Mouse (Mus musculus): Measurements from ENCODE around the gene Ppp4r3a. TPM values are rescaled to one million over a fixed set of nuclear protein-coding genes. Genes with fewer than 3 reads are reported as not detected.
"Not testable (repeated sequence)": the region's sequence is repeated elsewhere in the genome, so short reads cannot be mapped to it uniquely, and the experiment has no call there.

Ppp4r3a gene
- 33.8 and 35.6 TPM in 2 replicates for polyA plus RNA-seq (2014; fragmentation: Nextera tagmentation; extraction: Ambion mirVana)

DNA sequence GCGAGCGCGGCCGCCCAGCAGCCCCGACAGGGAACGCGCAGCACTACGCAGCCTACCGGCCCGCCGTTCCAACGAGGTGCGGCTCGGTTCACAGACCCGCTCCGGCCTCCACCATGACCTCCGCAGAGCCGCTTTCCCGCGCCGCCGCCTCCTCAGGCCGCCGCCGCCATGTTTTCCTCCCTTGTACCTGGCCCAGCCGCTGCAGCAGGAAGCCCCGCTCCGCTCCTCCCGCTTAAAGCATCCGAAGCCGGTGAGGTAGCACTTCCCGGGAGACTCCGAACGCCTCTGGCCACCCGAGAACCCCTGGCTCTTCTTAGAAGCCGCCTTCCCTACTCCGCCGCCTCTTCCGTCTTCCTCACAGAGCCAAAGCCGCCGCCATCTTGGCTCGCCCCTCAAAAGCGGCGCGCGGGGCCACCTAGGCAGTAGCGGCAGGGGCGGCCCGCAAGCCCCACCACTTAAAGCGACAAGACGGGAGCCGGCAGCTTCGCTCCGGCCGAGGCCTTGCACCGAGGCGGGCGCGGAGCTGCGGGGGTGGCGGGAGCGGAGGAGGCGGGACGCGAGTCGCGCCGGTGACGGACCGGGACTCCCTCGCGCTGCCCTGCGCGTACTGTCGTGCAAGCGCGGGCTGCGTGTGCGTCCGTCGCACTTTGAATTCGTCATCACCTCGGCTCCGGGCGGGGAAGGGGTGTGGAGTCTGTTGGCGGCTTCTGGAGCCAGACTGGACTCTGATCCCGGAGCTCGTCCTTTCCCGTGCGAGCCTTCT is at the start of gene Ppp4r3a:
TSS of gene Ppp4r3a (minus strand) at position 627 of the 763 bp plus-strand sequence.
- peak within 1 kb of the TSS; percentile 100 for H3K9ac ChIP-seq (ENCODE audit: low read length)
- H3K4me3 ChIP-seq (ENCODE audit: control insufficient read depth in 1 of 2, insufficient read depth in 1 of 2, low read depth in 1 of 2, low read length in 2 of 2): peak within 1 kb of the TSS; percentile 65 to 100
- H3K9me3 ChIP-seq (ENCODE audit: control insufficient read depth, low read length): no peaks in the 10 kb centered on the region
- peaks cover 0 to 15% of the 10 kb centered on the region in 2 experiments; a peak in 2 of 4 replicates for H3K4me1 ChIP-seq (ENCODE audit: control insufficient read depth in 2 of 2, insufficient read depth in 2 of 2, low read length in 2 of 2)
- peaks cover 12% of the 10 kb centered on the region; the same call in 1 of the 2 replicates for H3K36me3 ChIP-seq (ENCODE audit: control insufficient read depth, insufficient read depth, low read length)
- H3K27me3 ChIP-seq (ENCODE audit: control insufficient read depth, insufficient read depth, low read length): no peaks in the 10 kb centered on the region
- peak within 1 kb of the TSS; percentile 82 for H3K4me2 ChIP-seq (ENCODE audit: low read length)
- under 1% methylated on average over 89 of the region's 90 CpGs for WGBS
- H3K27ac ChIP-seq (replicated peaks in 1 of 2; ENCODE audit: control insufficient read depth in 1 of 2, insufficient read depth in 1 of 2, low read depth in 2 of 2, low read length in 2 of 2): peak within 1 kb of the TSS; percentile 97 to 100
- peak; percentile 93 for ATAC-seq (ENCODE audit: insufficient number of reproducible peaks, insufficient read depth, low FRiP score, low read depth)

- H3K9ac ChIP-seq (ENCODE audit: low read length): no peak overlapping the region
- no peak overlapping the region for H3K27ac ChIP-seq (replicated peaks in 1 of 2; ENCODE audit: control insufficient read depth in 1 of 2, insufficient read depth in 1 of 2, low read depth in 2 of 2, low read length in 2 of 2)
- no peaks in the 10 kb centered on the region for H3K4me1 ChIP-seq (ENCODE audit: control insufficient read depth in 2 of 2, insufficient read depth in 2 of 2, low read length in 2 of 2)
- no peak overlapping the region for H3K4me2 ChIP-seq (ENCODE audit: low read length)
- WGBS: 23% methylated on average over 1 of the region's 1 CpGs
- H3K36me3 ChIP-seq (ENCODE audit: control insufficient read depth, insufficient read depth, low read length): no peaks in the 10 kb centered on the region
- no peaks in the 10 kb centered on the region for H3K27me3 ChIP-seq (ENCODE audit: control insufficient read depth, insufficient read depth, low read length)
- no peaks in the 10 kb centered on the region for H3K9me3 ChIP-seq (ENCODE audit: control insufficient read depth, low read length)
- no peak overlapping the region for H3K4me3 ChIP-seq (ENCODE audit: control insufficient read depth in 1 of 2, insufficient read depth in 1 of 2, low read depth in 1 of 2, low read length in 2 of 2)
- ATAC-seq (ENCODE audit: insufficient number of reproducible peaks, insufficient read depth, low FRiP score, low read depth): no peak
Observed at GRCm38 (mm10) chr12:101123013-101123412, 39.5 kb upstream of the Ppp4r3a start.

- not testable (repeated sequence) for H3K27ac ChIP-seq (replicated peaks in 1 of 2; ENCODE audit: control insufficient read depth in 1 of 2, insufficient read depth in 1 of 2, low read depth in 2 of 2, low read length in 2 of 2); H3K36me3 ChIP-seq (ENCODE audit: control insufficient read depth, insufficient read depth, low read length); H3K9me3 ChIP-seq (ENCODE audit: control insufficient read depth, low read length); H3K9ac ChIP-seq (ENCODE audit: low read length); ATAC-seq (ENCODE audit: insufficient number of reproducible peaks, insufficient read depth, low FRiP score, low read depth); H3K4me3 ChIP-seq (ENCODE audit: control insufficient read depth in 1 of 2, insufficient read depth in 1 of 2, low read depth in 1 of 2, low read length in 2 of 2); H3K27me3 ChIP-seq (ENCODE audit: control insufficient read depth, insufficient read depth, low read length); H3K4me1 ChIP-seq (ENCODE audit: control insufficient read depth in 2 of 2, insufficient read depth in 2 of 2, low read length in 2 of 2); H3K4me2 ChIP-seq (ENCODE audit: low read length)
- 76% methylated on average over 4 of the region's 4 CpGs for whole genome bisulfite sequencing
Observed at GRCm38 (mm10) chr12:101122066-101122465, 38.6 kb upstream of the Ppp4r3a start.

DNA sequence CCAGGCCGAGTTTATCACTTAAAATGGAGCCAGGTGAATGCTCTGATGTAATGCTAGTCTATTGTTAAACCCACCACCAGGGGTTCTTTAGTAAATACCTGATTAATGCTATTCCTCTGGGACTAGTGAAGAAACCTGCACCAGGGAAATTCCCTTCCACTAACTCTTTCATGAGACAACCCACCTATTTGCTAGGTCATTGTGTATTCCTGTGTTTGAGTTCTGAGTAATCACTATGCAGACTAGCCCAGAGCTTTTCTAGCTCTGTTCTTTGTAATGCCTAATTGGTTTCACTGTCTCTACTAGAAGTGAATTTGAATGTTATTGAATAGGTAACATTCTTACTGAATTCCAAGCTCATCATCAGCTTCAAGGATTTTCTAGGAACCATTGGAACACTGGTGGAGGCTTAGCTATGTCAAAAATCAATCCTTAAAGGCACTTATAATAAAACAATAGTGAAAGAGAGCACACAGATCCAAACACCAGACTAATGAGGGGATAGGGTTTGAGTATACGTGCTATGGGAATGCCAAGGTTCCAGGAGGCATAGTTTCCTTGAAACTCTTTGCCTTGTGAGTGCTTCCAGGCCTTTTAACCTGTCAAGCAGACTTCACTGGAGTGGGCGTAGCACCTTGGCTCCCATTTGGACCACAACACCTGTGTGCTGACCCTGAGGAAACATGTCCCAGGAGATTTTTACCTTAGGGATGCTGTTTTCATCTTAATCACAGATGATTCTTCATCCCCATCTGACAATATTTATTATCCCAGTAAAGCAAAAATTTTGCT is 26.5 kb upstream of the Ppp4r3a start:
- ATAC-seq (ENCODE audit: insufficient number of reproducible peaks, insufficient read depth, low FRiP score, low read depth); H3K9ac ChIP-seq (ENCODE audit: low read length); H3K4me1 ChIP-seq (ENCODE audit: control insufficient read depth in 2 of 2, insufficient read depth in 2 of 2, low read length in 2 of 2); H3K4me2 ChIP-seq (ENCODE audit: low read length); H3K4me3 ChIP-seq (ENCODE audit: control insufficient read depth in 1 of 2, insufficient read depth in 1 of 2, low read depth in 1 of 2, low read length in 2 of 2); H3K9me3 ChIP-seq (ENCODE audit: control insufficient read depth, low read length); H3K27ac ChIP-seq (replicated peaks in 1 of 2; ENCODE audit: control insufficient read depth in 1 of 2, insufficient read depth in 1 of 2, low read depth in 2 of 2, low read length in 2 of 2); H3K36me3 ChIP-seq (ENCODE audit: control insufficient read depth, insufficient read depth, low read length); H3K27me3 ChIP-seq (ENCODE audit: control insufficient read depth, insufficient read depth, low read length): not testable (repeated sequence)
- WGBS: 70% methylated on average over 3 of the region's 3 CpGs

GRCm38 (mm10) chr12:101107722-101108121 is 24.2 kb upstream of the Ppp4r3a start:
- H3K4me3 ChIP-seq (ENCODE audit: control insufficient read depth in 1 of 2, insufficient read depth in 1 of 2, low read depth in 1 of 2, low read length in 2 of 2): no peak overlapping the region
- H3K27me3 ChIP-seq (ENCODE audit: control insufficient read depth, insufficient read depth, low read length): no peaks in the 10 kb centered on the region
- H3K36me3 ChIP-seq (ENCODE audit: control insufficient read depth, insufficient read depth, low read length): no peaks in the 10 kb centered on the region
- H3K4me2 ChIP-seq (ENCODE audit: low read length): no peak overlapping the region
- 88% methylated on average over 1 of the region's 1 CpGs for WGBS
- no peak overlapping the region for H3K9ac ChIP-seq (ENCODE audit: low read length)
- no peak for ATAC-seq (ENCODE audit: insufficient number of reproducible peaks, insufficient read depth, low FRiP score, low read depth)
- H3K4me1 ChIP-seq (ENCODE audit: control insufficient read depth in 2 of 2, insufficient read depth in 2 of 2, low read length in 2 of 2): no peaks in the 10 kb centered on the region; a peak in 1 of 4 replicates
- H3K9me3 ChIP-seq (ENCODE audit: control insufficient read depth, low read length): no peaks in the 10 kb centered on the region
- H3K27ac ChIP-seq (replicated peaks in 1 of 2; ENCODE audit: control insufficient read depth in 1 of 2, insufficient read depth in 1 of 2, low read depth in 2 of 2, low read length in 2 of 2): no peak overlapping the region

GRCm38 (mm10) chr12:101105571-101105970 is 22.1 kb upstream of the Ppp4r3a start:
- Histone ChIP-seq H3K4me2 (ENCODE audit: low read length) (no peak overlapping the region), H3K36me3 (ENCODE audit: control insufficient read depth, insufficient read depth, low read length) (no peaks in the 10 kb centered on the region), H3K4me1 (ENCODE audit: control insufficient read depth in 2 of 2, insufficient read depth in 2 of 2, low read length in 2 of 2) (no peaks in the 10 kb centered on the region; a peak in 1 of 4 replicates), H3K9me3 (ENCODE audit: control insufficient read depth, low read length) (peaks cover 5% of the 10 kb centered on the region; the same call in 1 of the 2 replicates), H3K27ac (replicated peaks in 1 of 2; ENCODE audit: control insufficient read depth in 1 of 2, insufficient read depth in 1 of 2, low read depth in 2 of 2, low read length in 2 of 2) (no peak overlapping the region), H3K27me3 (ENCODE audit: control insufficient read depth, insufficient read depth, low read length) (no peaks in the 10 kb centered on the region), H3K9ac (ENCODE audit: low read length) (no peak overlapping the region), H3K4me3 (ENCODE audit: control insufficient read depth in 1 of 2, insufficient read depth in 1 of 2, low read depth in 1 of 2, low read length in 2 of 2) (no peak overlapping the region)
- ATAC-seq (ENCODE audit: insufficient number of reproducible peaks, insufficient read depth, low FRiP score, low read depth): no peak
- 57% methylated on average over 5 of the region's 5 CpGs for WGBS

DNA sequence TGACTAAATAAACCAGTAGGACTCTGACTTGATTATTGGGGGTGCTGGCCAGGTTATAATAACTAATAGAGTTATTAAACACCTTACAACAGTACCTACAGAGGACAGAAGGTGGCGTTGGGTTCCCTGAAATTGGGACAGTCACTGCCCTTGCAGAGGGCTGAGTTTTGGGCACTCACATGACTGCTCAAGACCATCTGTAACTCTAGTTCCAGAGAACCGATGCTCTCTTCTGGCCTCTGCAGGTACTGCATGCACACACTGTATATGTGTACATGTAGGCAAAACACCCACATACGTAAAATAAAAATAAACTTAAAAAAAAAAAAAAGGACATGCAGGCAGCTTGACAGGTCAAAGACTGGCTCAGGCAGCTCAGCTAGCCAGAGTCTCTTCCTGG is 19.1 kb upstream of the Ppp4r3a start:
- 80% methylated on average over 3 of the region's 3 CpGs for WGBS

More for the DNA sequence above, 19.1 kb upstream of the Ppp4r3a start:
- no peaks in the 10 kb centered on the region for H3K27me3 ChIP-seq (ENCODE audit: control insufficient read depth, insufficient read depth, low read length)
- no peak overlapping the region for H3K27ac ChIP-seq (replicated peaks in 1 of 2; ENCODE audit: control insufficient read depth in 1 of 2, insufficient read depth in 1 of 2, low read depth in 2 of 2, low read length in 2 of 2)
- H3K4me3 ChIP-seq (ENCODE audit: control insufficient read depth in 1 of 2, insufficient read depth in 1 of 2, low read depth in 1 of 2, low read length in 2 of 2): no peak overlapping the region
- no peak overlapping the region for H3K4me2 ChIP-seq (ENCODE audit: low read length)
- no peak for ATAC-seq (ENCODE audit: insufficient number of reproducible peaks, insufficient read depth, low FRiP score, low read depth)
- no peaks in the 10 kb centered on the region for H3K36me3 ChIP-seq (ENCODE audit: control insufficient read depth, insufficient read depth, low read length)
- peaks cover 5% of the 10 kb centered on the region; the same call in 1 of the 2 replicates for H3K9me3 ChIP-seq (ENCODE audit: control insufficient read depth, low read length)
- H3K9ac ChIP-seq (ENCODE audit: low read length): no peak overlapping the region
- H3K4me1 ChIP-seq (ENCODE audit: control insufficient read depth in 2 of 2, insufficient read depth in 2 of 2, low read length in 2 of 2): no peaks in the 10 kb centered on the region; a peak in 1 of 4 replicates
